Mouse (Mus musculus) olfactory bulb, adult 2 months (tissue): ENCODE data around the gene Tmem211. TPM values are rescaled to one million over a fixed set of nuclear protein-coding genes. Genes with fewer than 3 reads are reported as not detected.
A peak's percentile ranks its signal among the peaks of the same experiment; 100 is the strongest.

Experiments
- H3K27ac ChIP-seq: fragments of 200-500 bp; 2 replicates; pipeline ENCODE4 v1.5.1; 2012; ENCODE audit warnings: low read depth, low read length; ENCODE audit not compliant: insufficient read depth
- H3K4me1 ChIP-seq: fragments of 200-500 bp; 2 replicates; pipeline ENCODE4 v1.6.1; 2012; ENCODE audit warnings: low read length; ENCODE audit not compliant: control insufficient read depth, insufficient read depth
- H3K4me3 ChIP-seq: fragments of 200-500 bp; 2 replicates; pipeline ENCODE4 v1.5.1; 2012; ENCODE audit warnings: mild to moderate bottlenecking, low read depth, low read length, moderate library complexity; ENCODE audit not compliant: insufficient read depth
- CTCF ChIP-seq: fragments of 200-500 bp; IDR thresholded peaks from 2 replicates; pipeline ENCODE4 v1.5.1; 2012; ENCODE audit warnings: low read depth, mild to moderate bottlenecking, low read length, moderate library complexity; ENCODE audit not compliant: insufficient read depth
- POLR2A ChIP-seq: fragments of 200-500 bp; IDR thresholded peaks from 2 replicates; pipeline ENCODE4 v1.6.1; 2012; ENCODE audit warnings: mild to moderate bottlenecking, low read depth, low read length, moderate library complexity; ENCODE audit not compliant: insufficient read depth
- WGBS: fragments of 180-500 bp; shearing (Covaris S2); methylation state at CpG from one replicate; pipeline ENCODE4 v1.1.7; 2018; 5-methylcytosine and 5-hydroxymethylcytosine counted together
- polyA plus RNA-seq: library from polyadenylated mRNA; stranded (reverse); fragments of >200 nt; gene quantifications from 2 replicates; pipeline ENCODE4 v1.2.4, GENCODE M21; 2012; ENCODE audit warnings: low replicate concordance; ENCODE audit not compliant: missing spikeins, insufficient read depth, insufficient read length

The Tmem211 gene
- polyA plus RNA-seq, 1 experiment: not detected

DNA sequence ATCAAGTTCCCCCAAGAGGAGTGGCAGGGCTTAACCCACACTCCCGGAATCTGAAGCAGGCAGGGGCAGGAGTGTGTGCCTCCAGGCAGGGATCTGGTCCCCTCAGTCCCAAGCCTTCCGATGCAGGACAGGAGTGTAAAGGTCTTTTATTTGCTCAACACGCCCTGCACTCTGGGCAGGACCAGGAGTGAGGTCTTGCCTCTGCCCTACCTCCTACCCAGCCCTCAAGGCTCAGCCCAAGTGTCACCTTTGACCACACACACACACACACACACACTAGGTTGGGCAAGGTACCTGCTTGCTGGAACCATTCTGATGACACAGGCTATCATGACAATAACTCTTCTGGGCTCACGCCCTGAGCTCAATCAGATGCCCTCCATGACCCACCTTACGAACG is 7.3 kb upstream of the Tmem211 start:
- TF ChIP-seq POLR2A: no peak
- no peak for TF ChIP-seq CTCF

DNA sequence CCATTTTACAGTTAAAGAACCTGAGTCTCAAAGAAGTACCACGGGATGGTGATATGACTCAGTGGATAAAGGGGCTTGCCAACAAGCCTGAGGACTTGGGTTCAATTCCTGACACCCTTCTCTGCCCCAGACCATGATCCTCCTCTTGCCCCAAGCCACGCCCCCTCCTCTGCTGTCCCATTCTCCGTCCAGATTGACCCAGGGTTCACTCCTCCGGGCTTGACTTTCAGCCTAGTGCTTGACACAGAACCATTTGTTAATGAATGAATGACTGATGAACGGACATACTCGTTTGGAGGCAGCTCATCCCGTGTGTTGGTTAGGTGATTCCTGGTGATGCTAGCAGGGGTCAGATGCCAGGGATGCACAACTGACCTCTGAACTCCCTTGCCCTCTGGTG is 6.8 kb upstream of the Tmem211 start:
- no peak overlapping the region for H3K27ac ChIP-seq
- TF ChIP-seq POLR2A: no peak
- TF ChIP-seq CTCF: no peak
- H3K4me1 ChIP-seq: peaks cover 20% of the 10 kb centered on the region
- no peak overlapping the region for H3K4me3 ChIP-seq
- WGBS: 72% methylated on average over 7 of the region's 7 CpGs

More for the DNA sequence above, 7.3 kb upstream of the Tmem211 start:
- Histone ChIP-seq H3K27ac (no peak overlapping the region), H3K4me1 (peaks cover 20% of the 10 kb centered on the region), H3K4me3 (no peak overlapping the region)
- 88% methylated on average over 6 of the region's 6 CpGs for WGBS

DNA sequence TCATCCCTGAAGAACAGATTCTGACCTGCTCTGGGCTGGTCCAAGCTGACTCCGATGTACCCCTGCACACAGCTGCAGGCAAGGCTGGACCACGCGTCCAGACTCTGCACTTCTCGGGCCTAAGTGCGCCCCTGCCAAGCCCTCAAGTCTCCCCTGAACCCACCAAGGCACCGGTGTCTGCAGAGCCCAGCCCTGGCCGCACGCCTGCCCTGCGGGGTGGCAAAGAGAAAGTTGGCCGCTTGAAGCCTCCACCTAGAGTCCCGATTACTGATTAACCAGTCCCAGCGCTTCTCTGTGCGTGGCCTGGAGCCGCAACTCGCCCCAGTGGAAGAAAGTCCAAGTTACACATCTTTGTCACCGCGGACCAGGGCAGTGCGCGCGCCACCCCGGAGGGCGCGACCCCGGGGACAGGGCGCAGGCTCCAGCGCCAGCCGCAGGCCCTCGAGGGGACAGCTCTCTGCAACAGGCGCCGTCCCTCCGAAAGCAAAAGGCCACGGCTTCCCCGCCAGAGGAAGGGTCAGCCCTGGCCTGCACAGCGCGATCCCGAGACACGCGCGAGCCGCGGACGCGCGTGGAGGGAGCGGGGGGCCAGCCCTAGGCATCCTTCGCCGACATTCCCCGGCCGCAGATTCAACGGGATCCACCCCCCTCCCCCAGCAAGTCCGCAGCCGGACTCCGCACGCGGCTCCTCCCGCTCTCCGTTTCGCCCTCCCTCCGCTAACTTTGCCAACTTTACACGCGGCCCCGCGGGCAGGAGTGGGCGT is 6.1 kb upstream of the Tmem211 start:
- Histone ChIP-seq H3K4me3 (peak overlapping the region; percentile 48), H3K4me1 (peaks cover 20% of the 10 kb centered on the region), H3K27ac (no peak overlapping the region)
- WGBS: 4% methylated on average over 63 of the region's 64 CpGs
- TF ChIP-seq POLR2A (no peak), CTCF (no peak)

DNA sequence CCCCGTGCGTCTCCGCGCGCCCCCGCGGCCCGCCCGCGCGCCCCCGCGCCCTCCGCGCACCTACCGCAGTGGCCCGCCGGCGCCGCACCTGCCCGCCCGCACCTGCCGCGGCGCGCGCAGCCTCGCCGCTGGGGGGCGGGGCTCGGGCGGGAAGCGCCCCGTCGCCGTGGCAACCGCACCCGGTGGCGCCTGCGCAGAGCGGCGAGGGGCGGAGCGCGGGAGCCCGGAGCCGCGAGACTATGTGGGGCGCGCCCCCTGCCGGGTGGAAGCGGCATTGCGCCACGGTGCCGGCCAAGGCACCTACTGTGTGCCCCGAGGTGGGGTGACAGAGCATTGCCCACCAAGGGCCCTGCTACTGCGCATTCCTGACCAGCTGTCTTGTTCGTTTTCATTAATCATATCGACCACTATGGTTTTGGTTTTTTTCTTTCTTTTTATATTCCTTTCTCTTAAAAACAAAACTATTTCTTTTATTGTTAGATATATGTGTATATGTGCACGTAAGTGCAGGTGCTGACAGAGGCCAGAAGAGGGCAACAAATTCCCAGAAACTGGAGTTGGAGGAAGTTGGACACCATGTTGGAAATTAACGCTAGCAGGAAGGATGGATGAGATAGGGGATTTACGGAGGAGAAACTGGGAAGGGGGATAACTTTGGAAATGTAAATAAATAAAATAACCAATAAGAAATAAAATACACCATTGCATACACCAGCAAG is 5.4 kb upstream of the Tmem211 start, which contains the start of gene 2900026A02Rik:
TSS of gene 2900026A02Rik (minus strand) at position 90 of the 719 bp plus-strand sequence.
- no peak for TF ChIP-seq POLR2A
- peak; percentile 99 for TF ChIP-seq CTCF
- Histone ChIP-seq H3K27ac (no peak within 1 kb of the TSS), H3K4me1 (peaks cover 25% of the 10 kb centered on the region), H3K4me3 (peak within 1 kb of the TSS; percentile 48)
- WGBS: 14% methylated on average over 62 of the region's 62 CpGs

DNA sequence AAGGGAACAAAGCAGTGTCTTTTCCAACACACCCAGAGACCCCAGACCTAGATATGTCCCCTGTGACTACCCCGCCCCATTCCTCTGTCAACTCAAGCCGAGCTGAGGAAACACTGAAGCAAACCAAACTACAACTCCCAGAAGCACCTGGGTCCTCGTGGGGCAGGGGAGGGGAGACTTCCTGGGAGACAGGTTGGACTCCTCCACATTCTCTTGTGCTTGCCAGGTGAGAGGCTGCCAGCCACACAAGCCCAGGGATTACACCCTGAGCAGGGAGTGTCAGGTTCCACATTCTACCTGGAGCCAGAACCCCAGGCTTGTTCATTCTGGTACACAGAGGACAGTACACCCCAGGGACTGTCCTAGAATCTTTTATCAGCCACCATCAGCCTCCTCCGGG is 2.8 kb upstream of the Tmem211 start:
- TF ChIP-seq CTCF: no peak
- TF ChIP-seq POLR2A: no peak
- Histone ChIP-seq H3K27ac (no peak overlapping the region), H3K4me1 (peaks cover 21% of the 10 kb centered on the region), H3K4me3 (no peak overlapping the region)
- WGBS: 64% methylated on average over 4 of the region's 4 CpGs

DNA sequence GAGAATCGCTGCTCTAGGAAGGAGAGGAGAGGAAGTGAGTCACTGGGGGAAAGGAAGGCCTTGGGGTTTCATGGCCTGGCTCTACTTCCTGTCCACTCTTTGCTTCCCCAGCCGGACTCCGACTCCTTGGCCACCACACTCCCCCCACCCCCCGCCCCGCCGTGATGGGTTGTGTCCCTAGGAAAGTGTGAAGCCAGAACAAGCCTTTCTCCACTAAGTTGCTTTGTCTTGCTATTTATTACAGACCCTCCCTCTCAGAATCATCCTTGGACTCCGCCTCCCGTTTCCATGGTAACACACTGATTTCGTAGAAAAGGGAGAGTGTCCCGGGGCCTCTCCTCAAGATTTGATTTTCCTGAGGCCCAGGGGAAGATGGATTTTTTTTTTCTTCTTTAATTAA is 1.4 kb upstream of the Tmem211 start:
- 39% methylated on average over 10 of the region's 10 CpGs for WGBS
- Histone ChIP-seq H3K4me3 (no peak overlapping the region), H3K27ac (no peak overlapping the region), H3K4me1 (peaks cover 20% of the 10 kb centered on the region)
- TF ChIP-seq POLR2A: no peak
- TF ChIP-seq CTCF: no peak

DNA sequence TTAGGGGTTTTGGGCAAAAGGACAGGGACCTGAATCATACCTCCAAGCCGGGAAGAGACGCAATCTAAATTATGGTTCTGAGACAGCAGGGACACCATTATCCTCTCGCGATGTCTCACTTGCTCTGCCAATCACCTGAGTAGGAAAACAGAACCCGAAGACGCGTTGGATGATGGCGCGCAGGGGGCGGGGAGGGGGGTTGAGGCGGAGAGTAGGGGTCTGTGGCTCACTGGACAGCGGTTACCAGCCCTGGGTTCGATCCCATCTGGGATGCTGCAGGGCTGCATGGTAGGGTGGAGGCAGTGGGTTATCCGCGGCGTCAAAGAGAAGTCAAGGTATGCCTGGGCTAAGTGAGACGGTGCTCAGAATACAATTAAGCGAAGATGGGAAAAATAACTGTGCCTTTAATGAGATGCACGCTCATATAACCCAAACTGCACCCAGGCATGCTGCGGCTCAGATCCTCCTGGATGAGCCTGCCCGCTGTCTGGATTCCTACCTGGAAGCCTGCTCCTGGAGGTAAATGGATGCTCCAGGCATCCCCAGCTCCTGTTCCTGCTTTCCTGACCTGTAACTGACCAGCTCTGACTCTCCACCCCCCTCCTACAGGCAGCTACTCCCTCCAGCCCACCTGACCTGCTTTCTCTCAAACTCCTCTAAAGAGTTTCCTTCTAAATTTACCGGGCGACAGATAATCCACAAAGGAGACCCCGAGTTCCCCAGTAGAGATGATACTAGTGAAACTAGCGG is 848 bp upstream of the Tmem211 start:
- TF ChIP-seq CTCF (no peak), POLR2A (no peak)
- no peak overlapping the region for H3K27ac ChIP-seq
- H3K4me3 ChIP-seq: no peak overlapping the region
- 29% methylated on average over 25 of the region's 25 CpGs for WGBS
- H3K4me1 ChIP-seq: peaks cover 14% of the 10 kb centered on the region

DNA sequence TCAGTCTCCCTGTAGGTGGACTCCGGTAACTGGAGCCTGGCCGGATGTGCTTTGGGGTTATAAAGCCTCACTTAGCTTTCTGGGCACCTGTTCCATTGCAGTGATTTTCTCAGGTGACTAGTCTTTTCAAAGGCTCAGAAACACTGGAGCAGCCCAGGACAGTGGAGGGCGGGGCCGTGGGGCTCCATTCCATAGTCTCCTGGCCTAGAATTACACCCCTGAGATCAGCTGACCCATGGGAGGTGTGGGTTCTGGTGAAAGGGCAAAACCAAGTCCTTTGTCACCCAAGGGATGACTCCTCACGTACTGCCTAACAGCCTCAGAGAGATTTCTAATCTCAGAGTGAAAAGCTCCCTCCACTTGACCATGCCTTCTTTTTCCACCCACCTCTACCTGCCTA is 3.5 kb downstream of the Tmem211 start:
- peaks cover 11% of the 10 kb centered on the region for H3K4me1 ChIP-seq
- 88% methylated on average over 5 of the region's 5 CpGs for WGBS
- no peak overlapping the region for H3K4me3 ChIP-seq
- TF ChIP-seq POLR2A: no peak
- no peak overlapping the region for H3K27ac ChIP-seq

DNA sequence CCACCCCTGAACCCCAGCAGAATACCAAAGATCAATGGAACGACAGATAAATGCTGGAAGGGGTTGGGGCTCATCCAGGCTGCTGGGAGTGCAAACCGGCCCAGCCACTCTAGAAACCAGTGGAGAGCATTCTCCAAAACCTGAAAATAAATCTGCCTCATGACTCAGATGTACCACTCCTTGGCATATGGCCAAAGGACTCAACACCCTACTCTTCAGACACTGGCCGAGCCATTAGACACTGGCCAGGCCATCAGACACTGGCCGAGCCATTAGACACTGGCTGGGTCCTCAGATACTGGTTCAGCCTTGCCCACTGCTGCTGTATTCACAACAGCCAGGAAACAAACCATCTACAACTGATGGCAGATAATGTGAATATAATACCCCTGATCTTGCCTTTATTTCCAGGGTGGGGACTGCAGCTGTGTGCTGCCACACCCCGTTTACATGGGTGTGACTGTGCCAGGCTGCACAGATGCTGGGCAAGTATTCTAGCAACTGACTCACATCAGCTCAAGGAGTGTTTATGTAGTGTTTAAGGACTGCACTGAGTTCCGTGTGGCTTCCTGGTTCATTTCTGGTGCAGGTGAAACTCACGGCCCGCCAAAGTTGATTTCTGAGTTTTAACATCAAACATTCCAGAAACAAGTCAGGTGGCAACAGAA is 22.7 kb downstream of the Tmem211 start:
- H3K4me1 ChIP-seq: peaks cover 14% of the 10 kb centered on the region
- no peak overlapping the region for H3K27ac ChIP-seq
- 61% methylated on average over 8 of the region's 8 CpGs for WGBS
- no peak overlapping the region for H3K4me3 ChIP-seq
- TF ChIP-seq CTCF (no peak), POLR2A (no peak)
